Mouse (Mus musculus) liver, postnatal 0 days (tissue): Measurements from ENCODE around the gene Ppp2r5d.

Experiments used
- CTCF ChIP-seq: sonication (generic); IDR thresholded peaks from 2 replicates; pipeline ENCODE4 v1.5.1; 2016; ENCODE audit warnings: antibody characterized with exemption, low read depth
- EP300 ChIP-seq: IDR thresholded peaks from 2 replicates; pipeline ENCODE4 v1.6.1; 2016; ENCODE audit warnings: antibody characterized with exemption, low read depth, mild to moderate bottlenecking

- no peak for TF ChIP-seq CTCF
- no peak for TF ChIP-seq EP300
Observed at GRCm38 (mm10) chr17:46667712-46668111, 37.2 kb downstream of the Ppp2r5d start.
